Mouse (Mus musculus) ovary, postnatal 14 days (tissue): ENCODE data around the gene Fbln2.

Experiments used
- DNase-seq: peaks from one replicate; pipeline ENCODE4 v3.0.0; 2022; ENCODE audit warnings: low spot score

Fbln2 gene

GRCm38 (mm10) chr6:91192851-91193545 lies 19.3 kb upstream of the Fbln2 start:
- no peak for DNase-seq

GRCm38 (mm10) chr6:91198456-91198855 lies 13.8 kb upstream of the Fbln2 start:
- no peak for DNase-seq

GRCm38 (mm10) chr6:91200429-91201188 lies 11.6 kb upstream of the Fbln2 start:
- DNase-seq = peak; percentile 50

GRCm38 (mm10) chr6:91201881-91202341 lies 10.3 kb upstream of the Fbln2 start:
- DNase-seq = no peak

GRCm38 (mm10) chr6:91202571-91202970 lies 9.7 kb upstream of the Fbln2 start:
- no peak for DNase-seq

- no peak for DNase-seq
Measured at GRCm38 (mm10) chr6:91205346-91205745, 6.9 kb upstream of the Fbln2 start.

- DNase-seq = no peak
Measured at GRCm38 (mm10) chr6:91205791-91206190, 6.5 kb upstream of the Fbln2 start.

- DNase-seq = no peak
Measured at GRCm38 (mm10) chr6:91207491-91207890, 4.8 kb upstream of the Fbln2 start.

GRCm38 (mm10) chr6:91209780-91210179 lies 2.5 kb upstream of the Fbln2 start:
- no peak for DNase-seq

GRCm38 (mm10) chr6:91210852-91211251 lies 1.4 kb upstream of the Fbln2 start:
- no peak for DNase-seq

GRCm38 (mm10) chr6:91212571-91212970 lies 316 bp downstream of the Fbln2 start:
- peak; percentile 36 for DNase-seq

- no peak for DNase-seq
Measured at GRCm38 (mm10) chr6:91213287-91214218, 1.3 kb downstream of the Fbln2 start.

- DNase-seq = no peak
Measured at GRCm38 (mm10) chr6:91215454-91215853, 3.2 kb downstream of the Fbln2 start.

GRCm38 (mm10) chr6:91218445-91218844 lies 6.2 kb downstream of the Fbln2 start:
- DNase-seq = no peak

GRCm38 (mm10) chr6:91218871-91219270 lies 6.6 kb downstream of the Fbln2 start:
- no peak for DNase-seq

GRCm38 (mm10) chr6:91220062-91220461 lies 7.8 kb downstream of the Fbln2 start:
- no peak for DNase-seq

GRCm38 (mm10) chr6:91221094-91221493 lies 8.8 kb downstream of the Fbln2 start:
- peak; percentile 48 for DNase-seq

- no peak for DNase-seq
Measured at GRCm38 (mm10) chr6:91222694-91223346, 10.6 kb downstream of the Fbln2 start.

GRCm38 (mm10) chr6:91224939-91225338 lies 12.7 kb downstream of the Fbln2 start:
- no peak for DNase-seq

- no peak for DNase-seq
Measured at GRCm38 (mm10) chr6:91225346-91225745, 13.1 kb downstream of the Fbln2 start.

GRCm38 (mm10) chr6:91226058-91226457 lies 13.8 kb downstream of the Fbln2 start:
- DNase-seq = no peak

- no peak for DNase-seq
Measured at GRCm38 (mm10) chr6:91228980-91229379, 16.7 kb downstream of the Fbln2 start.
